Mouse (Mus musculus) MEL (cell line): Measurements from ENCODE around the gene Slc4a11. TPM values are rescaled to one million over a fixed set of nuclear protein-coding genes. Genes with fewer than 3 reads are reported as not detected.
A peak's percentile ranks its signal among the peaks of the same experiment; 100 is the strongest.

ENCODE experiments used
- DNase-seq: peaks from one replicate; pipeline ENCODE4 v3.0.0; 2011; ENCODE audit warnings: low read depth, low spot score
- H3K27ac ChIP-seq: 2 replicates; pipeline ENCODE4 v1.5.1; 2012; ENCODE audit warnings: low read depth, mild to moderate bottlenecking, control low read depth, low read length, moderate library complexity; ENCODE audit not compliant: control insufficient read depth
- H3K27me3 ChIP-seq, 2 experiments: fragments of 150-350 bp in 1 of 2; sonication (generic) in 1 of 2; 2 replicates each; pipeline ENCODE4 v1.6.1; 2012; ENCODE audit warnings: low read length in 2 of 2, mild to moderate bottlenecking in 2 of 2, improper control_type of control experiment in 1 of 2, moderate library complexity in 1 of 2; ENCODE audit not compliant: insufficient read depth in 2 of 2, control insufficient read depth in 1 of 2
- H3K36me3 ChIP-seq, 2 experiments: 2 replicates each; pipeline ENCODE4 v1.6.1; 2012 to 2014; ENCODE audit warnings: low read length in 2 of 2, improper control_type of control experiment in 1 of 2, inconsistent platforms in 1 of 2, mild to moderate bottlenecking in 1 of 2; ENCODE audit not compliant: insufficient read depth in 2 of 2, control insufficient read depth in 1 of 2
- H3K4me1 ChIP-seq, 2 experiments: fragments of 150-350 bp in 1 of 2; sonication (generic) in 1 of 2; 2 replicates each; pipeline ENCODE4 v1.6.1; 2012; ENCODE audit warnings: low read length in 2 of 2, improper control_type of control experiment in 1 of 2, mild to moderate bottlenecking in 1 of 2; ENCODE audit not compliant: insufficient read depth in 2 of 2, control insufficient read depth in 1 of 2
- H3K4me3 ChIP-seq, 2 experiments: fragments of 150-350 bp in 1 of 2; sonication (generic) in 1 of 2; 2 replicates each; pipeline ENCODE4 v1.5.1; 2012; ENCODE audit warnings: low read depth in 2 of 2, low read length in 2 of 2, mild to moderate bottlenecking in 2 of 2, moderate library complexity in 2 of 2, control low read depth in 1 of 2, improper control_type of control experiment in 1 of 2; ENCODE audit not compliant: control insufficient read depth in 1 of 2, insufficient read depth in 1 of 2
- H3K79me2 ChIP-seq: 2 replicates; pipeline ENCODE4 v1.6.1; 2012; ENCODE audit warnings: mild to moderate bottlenecking, low read length, moderate library complexity; ENCODE audit not compliant: control insufficient read depth, poor library complexity, insufficient read depth
- H3K9ac ChIP-seq: 2 replicates; pipeline ENCODE4 v1.6.1; 2012; ENCODE audit warnings: low read depth, mild to moderate bottlenecking, control low read depth, low read length, moderate library complexity; ENCODE audit not compliant: control insufficient read depth, poor library complexity, severe bottlenecking
- H3K9me3 ChIP-seq: fragments of 150-350 bp; sonication (generic); replicated peaks from 2 replicates; pipeline ENCODE4 v1.6.1; 2012; ENCODE audit warnings: mild to moderate bottlenecking, low read length, improper control_type of control experiment, moderate library complexity; ENCODE audit not compliant: insufficient read depth
- BHLHE40 ChIP-seq: IDR thresholded peaks from 2 replicates; pipeline ENCODE4 v1.6.1; 2012; ENCODE audit warnings: low read depth, mild to moderate bottlenecking, inconsistent platforms, low read length, improper control_type of control experiment, borderline replicate concordance
- EP300 ChIP-seq, 2 experiments: IDR thresholded peaks; 2 replicates each; pipeline ENCODE4 v1.6.1; 2011; ENCODE audit warnings: improper control_type of control experiment in 2 of 2, low read length in 2 of 2, low read depth in 1 of 2, mild to moderate bottlenecking in 1 of 2
- ETS1 ChIP-seq: IDR thresholded peaks from 2 replicates; pipeline ENCODE4 v1.6.1; 2012; ENCODE audit warnings: low read depth, mild to moderate bottlenecking, inconsistent platforms, low read length, improper control_type of control experiment, moderate library complexity
- GABPA ChIP-seq: IDR thresholded peaks from 2 replicates; pipeline ENCODE4 v1.6.1; 2012; ENCODE audit warnings: low read depth, mild to moderate bottlenecking, inconsistent platforms, low read length, improper control_type of control experiment, moderate library complexity
- HCFC1 ChIP-seq: IDR thresholded peaks from 2 replicates; pipeline ENCODE4 v1.6.1; 2012; ENCODE audit warnings: low read depth, mild to moderate bottlenecking, inconsistent platforms, low read length, improper control_type of control experiment, moderate library complexity
- MAX ChIP-seq: IDR thresholded peaks from 2 replicates; pipeline ENCODE4 v1.6.1; 2011; ENCODE audit warnings: low read length, improper control_type of control experiment
- MYB ChIP-seq: IDR thresholded peaks from 2 replicates; pipeline ENCODE4 v1.6.1; 2011; ENCODE audit warnings: mild to moderate bottlenecking, low read depth, low read length, improper control_type of control experiment
- MYC ChIP-seq: IDR thresholded peaks from 2 replicates; pipeline ENCODE4 v1.6.1; 2011; ENCODE audit warnings: low read depth, mild to moderate bottlenecking, low read length, improper control_type of control experiment, moderate library complexity
- NELFE ChIP-seq: IDR thresholded peaks from 2 replicates; pipeline ENCODE4 v1.6.1; 2011; ENCODE audit warnings: low read depth, low read length, improper control_type of control experiment
- NRF1 ChIP-seq: IDR thresholded peaks from 2 replicates; pipeline ENCODE4 v1.6.1; 2014; ENCODE audit warnings: low read depth, mild to moderate bottlenecking, inconsistent platforms, low read length, improper control_type of control experiment, moderate library complexity; ENCODE audit not compliant: poor library complexity, insufficient read depth, severe bottlenecking
- POLR2AphosphoS2 ChIP-seq: IDR thresholded peaks from 2 replicates; pipeline ENCODE4 v1.6.1; 2011; ENCODE audit warnings: low read length, improper control_type of control experiment
- SMC3 ChIP-seq: IDR thresholded peaks from 2 replicates; pipeline ENCODE4 v1.6.1; 2011; ENCODE audit warnings: low read depth, low read length, improper control_type of control experiment
- TCF12 ChIP-seq: IDR thresholded peaks from 2 replicates; pipeline ENCODE4 v1.6.1; 2014; ENCODE audit warnings: low read depth, mild to moderate bottlenecking, inconsistent platforms, low read length, improper control_type of control experiment, moderate library complexity
- ZKSCAN1 ChIP-seq: IDR thresholded peaks from 2 replicates; pipeline ENCODE4 v1.6.1; 2012; ENCODE audit warnings: low read depth, mild to moderate bottlenecking, inconsistent platforms, low read length, improper control_type of control experiment, moderate library complexity
- ZNF384 ChIP-seq: IDR thresholded peaks from 2 replicates; pipeline ENCODE4 v1.6.1; 2012; ENCODE audit warnings: low read depth, mild to moderate bottlenecking, inconsistent platforms, low read length, improper control_type of control experiment
- polyA plus RNA-seq, 2 experiments: library from polyadenylated mRNA; stranded (reverse) in 1 of 2; unstranded in 1 of 2; fragments of >175 nt in 1 of 2; fragments of >200 nt in 1 of 2; gene quantifications; 2 replicates each; pipeline versions ENCODE4 v1.2.1 to v1.2.4; 2012; ENCODE audit warnings: low replicate concordance in 2 of 2, low read depth in 1 of 2; ENCODE audit not compliant: insufficient read length in 2 of 2, insufficient read depth in 1 of 2, missing spikeins in 1 of 2
- total RNA-seq: library from RNA; depleted of rRNA; stranded (reverse); fragments of 300-350 nt; gene quantifications from 2 replicates; pipeline ENCODE4 v1.2.3, GENCODE M21; 2012

The Slc4a11 gene
- total and polyA plus RNA-seq, 3 experiments = 0.31 to 1.6 TPM; not detected in 1

DNA sequence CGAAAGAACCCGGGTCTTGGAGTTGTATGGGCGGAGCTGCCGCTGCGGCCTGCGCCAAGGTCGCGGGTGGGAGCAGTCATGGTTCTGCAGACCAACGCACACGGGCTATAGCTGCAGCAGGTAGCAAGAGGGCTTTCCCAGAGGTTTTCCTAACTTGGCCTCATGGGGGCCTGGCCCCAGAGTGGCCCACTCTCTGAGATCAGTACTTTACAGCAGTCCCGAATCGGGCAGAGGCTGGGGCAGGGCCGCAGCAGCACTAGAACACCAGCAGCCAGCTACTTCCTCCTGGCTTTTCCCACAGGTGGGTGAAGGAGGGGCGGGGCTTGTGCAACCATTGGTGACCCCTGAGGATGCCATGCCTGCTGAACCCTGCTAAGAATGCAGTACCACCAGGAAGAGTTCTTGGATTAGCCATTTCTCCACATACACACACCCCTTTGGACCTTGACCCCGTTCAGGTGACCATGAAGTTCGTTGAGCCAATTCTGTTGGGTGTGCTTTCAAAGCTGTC is 59.2 kb downstream of the Slc4a11 start:
- H3K9me3 ChIP-seq = no peaks in the 10 kb centered on the region
- H3K4me3 ChIP-seq = no peak overlapping the region
- no peak for TF ChIP-seq MYC
- TF ChIP-seq POLR2AphosphoS2 = no peak
- no peak overlapping the region for H3K27ac ChIP-seq
- no peak overlapping the region for H3K9ac ChIP-seq
- no peak for DNase-seq
- H3K79me2 ChIP-seq = no peaks in the 10 kb centered on the region
- H3K27me3 ChIP-seq = no peaks in the 10 kb centered on the region
- peaks cover 0 to 2% of the 10 kb centered on the region in 2 experiments; a peak in 2 of 4 replicates for H3K36me3 ChIP-seq
- H3K4me1 ChIP-seq = peaks cover 0 to 3% of the 10 kb centered on the region in 2 experiments; a peak in 3 of 4 replicates

DNA sequence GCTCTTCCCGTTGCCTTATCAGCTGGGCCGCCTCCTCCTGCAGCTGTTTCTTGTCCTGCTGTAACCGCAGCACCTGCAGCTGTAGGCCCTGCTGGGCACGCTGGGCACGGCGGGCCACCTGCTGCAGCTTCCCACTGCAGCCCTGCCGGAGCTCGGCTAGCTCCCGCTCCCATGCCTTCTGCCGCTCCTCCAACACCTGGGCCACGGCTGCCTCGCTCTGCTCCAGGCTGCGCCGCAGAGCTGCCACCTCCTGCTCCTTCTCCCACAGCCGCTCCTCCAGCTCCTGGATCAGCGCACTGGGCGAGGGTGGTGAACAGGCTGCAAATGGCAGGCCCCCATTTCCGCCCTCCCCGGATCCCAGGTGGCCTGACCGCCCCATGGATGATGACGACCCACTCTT is 61.5 kb downstream of the Slc4a11 start:
- Histone ChIP-seq H3K9ac (no peak overlapping the region), H3K4me1 (peaks cover 0 to 5% of the 10 kb centered on the region in 2 experiments; a peak in 2 of 4 replicates), H3K27me3 (no peaks in the 10 kb centered on the region), H3K79me2 (no peaks in the 10 kb centered on the region), H3K36me3 (peaks cover 0 to 1% of the 10 kb centered on the region in 2 experiments; a peak in 1 of 4 replicates), H3K4me3 (no peak overlapping the region), H3K9me3 (no peaks in the 10 kb centered on the region), H3K27ac (no peak overlapping the region)
- no peak for TF ChIP-seq ZNF384
- TF ChIP-seq MAX = no peak
- TF ChIP-seq SMC3 = no peak
- no peak for TF ChIP-seq ZKSCAN1
- no peak for TF ChIP-seq NRF1
- no peak for TF ChIP-seq GABPA
- TF ChIP-seq NELFE = no peak
- TF ChIP-seq MYB = no peak
- no peak for TF ChIP-seq BHLHE40
- 0 out of 4 replicates have a peak, but pooled peaks of 1 of the 2 experiments have one; percentile 13 for TF ChIP-seq EP300 (IDR thresholded peaks at IDR 0.05; ENCODE audit: low read depth in 1 of 2, low read length in 2 of 2)
- TF ChIP-seq ETS1 = peak; percentile 42
- TF ChIP-seq HCFC1 = no peak
- peak; percentile 73 for TF ChIP-seq TCF12
- DNase-seq = peak; percentile 18
